Mouse (Mus musculus) CD4-positive helper T cell, adult 2 months (primary cell): ENCODE results near the gene Usp48.

Source experiments
- DNase-seq: peaks from one replicate; pipeline ENCODE4 v3.0.0-alpha.2; 2012; ENCODE audit warnings: low read depth, missing footprints, low spot score

The Usp48 gene

DNA sequence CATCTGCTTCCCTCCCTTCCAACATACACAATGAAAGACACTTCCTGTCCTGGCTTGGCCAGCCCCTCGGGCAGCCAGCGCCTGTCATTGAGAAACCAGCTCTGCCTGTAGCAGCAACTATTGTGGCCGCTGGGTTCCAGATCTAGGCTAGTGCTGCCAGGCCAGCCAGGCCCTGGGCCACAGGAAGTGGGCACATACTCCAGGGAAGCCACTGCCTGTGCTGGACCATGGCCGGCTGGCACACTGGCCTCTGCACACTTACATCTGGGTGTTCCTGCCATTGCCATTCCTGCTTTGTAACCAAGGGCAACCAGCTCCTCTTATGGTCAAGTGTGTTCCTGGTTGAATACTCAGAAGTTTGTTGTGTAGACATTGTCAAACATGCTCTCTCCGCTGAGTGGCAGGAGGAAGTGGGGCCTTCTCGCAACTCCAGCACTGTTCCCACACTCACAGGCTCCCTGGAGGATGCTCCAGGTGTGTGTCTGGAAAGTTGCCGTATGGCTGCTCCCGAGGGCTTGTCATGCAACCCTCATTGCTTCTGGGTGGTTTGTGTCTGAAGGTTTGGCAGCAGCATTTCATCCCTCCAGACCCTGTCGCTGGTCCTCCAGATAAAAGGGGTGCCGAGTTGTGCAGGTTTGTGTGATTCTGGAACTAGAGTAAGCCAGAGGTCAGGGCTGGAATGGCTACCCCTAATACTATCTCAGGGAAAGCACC lies 67.0 kb downstream of the Usp48 start:
- DNase-seq, result no peak

DNA sequence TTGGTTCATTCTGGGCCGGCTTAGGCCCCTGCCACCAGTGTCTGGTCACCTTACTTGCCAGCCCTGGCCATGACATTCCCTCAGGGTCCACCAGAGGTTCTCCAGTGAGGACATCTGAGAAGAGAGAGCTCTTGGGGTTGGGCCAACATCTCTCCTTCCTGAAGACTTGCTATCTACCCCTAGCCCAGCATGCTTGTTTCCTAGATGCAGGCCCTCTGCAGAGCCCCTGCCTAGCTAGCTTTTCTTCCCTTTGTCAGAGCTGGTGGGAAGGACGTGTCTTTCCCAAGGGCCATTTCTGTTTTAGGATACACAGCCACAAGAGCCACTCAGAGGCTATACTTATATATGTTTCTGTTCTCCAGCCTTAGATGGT lies 67.5 kb downstream of the Usp48 start:
- DNase-seq, result no peak

GRCm38 (mm10) chr4:137661547-137661946 lies 68.0 kb downstream of the Usp48 start:
- DNase-seq, result no peak

DNA sequence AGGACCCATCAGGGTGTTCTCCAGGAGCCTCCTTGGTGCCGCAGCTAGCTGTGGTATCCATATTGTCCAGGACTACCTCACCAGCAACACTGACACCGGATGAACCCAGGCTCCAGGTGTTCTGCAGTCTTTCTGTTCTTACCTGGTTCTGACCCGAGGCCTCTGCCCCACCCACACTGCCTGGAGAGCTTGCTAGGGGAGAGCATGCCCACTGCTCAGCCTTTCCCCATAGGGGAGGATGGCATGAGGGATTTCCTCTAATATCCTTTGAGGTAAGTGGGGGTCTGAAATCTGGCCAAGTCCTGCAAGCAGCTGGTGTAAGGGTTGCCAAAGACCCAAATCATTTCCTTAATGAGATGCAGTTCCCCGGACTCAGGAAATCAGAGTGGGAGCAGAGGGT lies 69.9 kb downstream of the Usp48 start:
- no peak for DNase-seq

DNA sequence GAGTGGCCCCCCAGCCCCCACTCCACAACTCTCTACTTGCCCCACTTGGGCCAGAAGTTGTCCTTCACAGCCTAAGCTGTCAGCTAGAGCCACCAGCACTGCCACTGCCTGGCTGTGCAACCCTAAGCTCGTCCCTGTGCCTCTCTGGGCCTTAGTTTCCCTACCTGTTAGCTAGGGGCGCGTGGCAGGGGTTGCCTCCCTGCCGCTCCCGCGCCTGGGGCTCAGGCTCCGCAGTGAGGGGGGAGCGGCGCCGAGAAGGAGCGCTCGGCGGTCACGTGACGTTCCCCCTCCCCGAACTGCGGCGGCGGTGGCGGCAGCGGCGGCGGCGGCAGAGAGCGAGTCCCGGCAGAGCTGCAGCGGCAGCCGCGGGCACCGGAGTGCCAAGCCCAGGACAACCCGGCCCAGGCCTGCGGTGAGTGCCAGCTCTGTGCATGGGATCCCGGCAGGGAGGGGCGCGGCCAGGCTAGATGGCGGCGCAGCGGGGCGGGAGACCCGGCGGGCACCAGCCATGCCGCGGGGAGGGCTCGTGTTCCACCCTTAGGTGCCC lies 71.0 kb downstream of the Usp48 start, which contains the start of gene Rap1gap:
Gene Rap1gap (plus strand): TSS at position 294 of the 547 bp plus-strand sequence.
- peak; percentile 42 for DNase-seq

GRCm38 (mm10) chr4:137664980-137665675 lies 71.6 kb downstream of the Usp48 start:
- DNase-seq, result no peak

GRCm38 (mm10) chr4:137665791-137666190 lies 72.2 kb downstream of the Usp48 start:
- DNase-seq, result no peak

DNA sequence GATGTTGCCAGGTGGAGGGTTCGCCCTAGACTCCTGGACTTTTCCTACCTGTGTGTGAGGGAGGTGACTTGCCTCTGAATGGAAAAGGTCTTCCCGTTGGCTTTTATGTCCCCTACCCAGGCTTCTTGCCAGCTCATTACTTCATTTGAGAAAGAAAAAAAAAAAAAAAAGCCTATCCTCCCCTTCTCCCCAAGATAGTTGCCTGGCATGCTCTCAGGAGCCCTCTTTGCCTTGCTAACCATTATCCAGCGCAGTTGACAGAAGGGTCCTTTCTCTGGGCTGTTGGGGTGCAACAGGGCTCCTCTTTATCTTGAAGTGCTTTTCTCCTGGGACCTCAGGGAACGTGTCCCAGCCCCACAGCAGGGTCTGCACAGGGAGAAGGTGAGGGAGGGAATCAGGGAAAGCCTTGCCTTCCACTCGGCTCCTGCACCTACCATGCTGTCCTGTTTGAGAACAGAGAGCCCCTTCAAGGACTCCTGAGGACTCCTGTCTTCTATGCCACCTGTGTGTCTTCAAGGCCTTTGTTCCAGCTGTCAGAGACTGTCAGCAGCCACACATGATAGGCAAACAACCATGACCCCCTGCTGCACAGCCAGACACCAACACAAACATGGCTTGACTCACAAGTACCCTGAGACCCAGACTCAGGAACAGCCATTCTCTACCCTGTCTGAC lies 72.9 kb downstream of the Usp48 start:
- DNase-seq, result no peak

GRCm38 (mm10) chr4:137666958-137667345 lies 73.4 kb downstream of the Usp48 start:
- no peak for DNase-seq

GRCm38 (mm10) chr4:137667747-137668146 lies 74.2 kb downstream of the Usp48 start:
- no peak for DNase-seq

- no peak for DNase-seq
Measured at GRCm38 (mm10) chr4:137671711-137672500, 78.4 kb downstream of the Usp48 start.

DNA sequence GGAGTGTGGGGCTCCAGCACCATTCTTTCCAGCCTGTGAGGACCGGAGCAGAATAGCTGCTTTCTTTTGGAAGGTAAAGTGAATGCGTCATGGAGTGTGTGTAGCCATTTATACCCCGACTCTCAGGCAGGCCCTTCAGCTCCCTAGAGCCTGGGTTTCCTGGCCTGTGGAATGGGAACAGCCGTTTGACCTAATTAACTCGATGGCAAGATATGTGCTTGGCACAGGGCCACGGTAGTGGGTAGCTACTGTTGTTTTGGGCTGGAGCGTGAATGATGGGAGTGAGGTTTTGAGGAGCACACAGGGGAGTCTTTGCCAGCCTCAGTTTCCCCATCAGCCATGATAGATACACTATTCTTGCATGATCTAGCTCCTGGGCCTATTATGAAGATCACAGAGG lies 82.0 kb downstream of the Usp48 start:
- DNase-seq, result no peak

GRCm38 (mm10) chr4:137676057-137676456 lies 82.5 kb downstream of the Usp48 start:
- peak; percentile 55 for DNase-seq

GRCm38 (mm10) chr4:137676700-137677484 lies 83.3 kb downstream of the Usp48 start:
- DNase-seq, result no peak

DNA sequence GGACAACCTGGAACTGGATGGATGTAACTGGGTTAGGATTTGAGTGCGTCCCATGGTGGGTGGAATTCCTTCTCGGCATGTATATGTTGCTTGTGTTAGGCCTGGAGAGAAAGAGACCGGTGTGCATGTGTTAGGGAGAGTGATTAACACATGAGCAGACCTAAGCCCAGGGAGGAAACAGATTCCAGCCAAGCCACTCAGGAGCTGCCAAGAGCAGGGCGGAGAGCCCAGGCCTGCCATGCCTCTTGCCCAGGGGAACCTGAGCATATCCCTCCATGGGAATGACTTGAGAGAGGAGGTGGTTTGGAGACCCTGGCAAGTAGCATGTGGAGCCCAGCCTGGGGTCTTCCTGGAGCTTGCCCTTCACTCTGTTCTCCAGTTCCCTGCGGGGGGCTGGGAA lies 84.4 kb downstream of the Usp48 start:
- no peak for DNase-seq

DNA sequence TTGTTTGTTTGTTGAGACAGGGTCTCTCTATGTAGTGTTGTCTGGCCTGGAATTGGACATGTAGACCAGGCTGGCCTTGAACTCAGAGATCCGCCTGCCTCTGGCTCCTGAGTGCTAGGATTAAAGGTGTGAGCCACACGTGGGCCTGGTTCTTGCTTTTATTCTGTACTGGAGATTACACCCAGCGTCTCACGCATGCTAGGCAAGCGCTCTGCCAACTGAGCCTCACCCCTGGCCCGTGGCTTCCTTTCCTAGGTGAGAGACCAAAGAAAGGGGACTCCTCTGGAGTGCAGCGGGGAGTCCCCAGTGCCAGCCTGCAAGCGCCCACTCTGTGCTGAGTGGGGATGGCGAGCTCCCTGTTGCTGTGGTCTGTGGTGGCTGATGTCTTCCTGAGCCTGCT lies 85.0 kb downstream of the Usp48 start:
- no peak for DNase-seq

DNA sequence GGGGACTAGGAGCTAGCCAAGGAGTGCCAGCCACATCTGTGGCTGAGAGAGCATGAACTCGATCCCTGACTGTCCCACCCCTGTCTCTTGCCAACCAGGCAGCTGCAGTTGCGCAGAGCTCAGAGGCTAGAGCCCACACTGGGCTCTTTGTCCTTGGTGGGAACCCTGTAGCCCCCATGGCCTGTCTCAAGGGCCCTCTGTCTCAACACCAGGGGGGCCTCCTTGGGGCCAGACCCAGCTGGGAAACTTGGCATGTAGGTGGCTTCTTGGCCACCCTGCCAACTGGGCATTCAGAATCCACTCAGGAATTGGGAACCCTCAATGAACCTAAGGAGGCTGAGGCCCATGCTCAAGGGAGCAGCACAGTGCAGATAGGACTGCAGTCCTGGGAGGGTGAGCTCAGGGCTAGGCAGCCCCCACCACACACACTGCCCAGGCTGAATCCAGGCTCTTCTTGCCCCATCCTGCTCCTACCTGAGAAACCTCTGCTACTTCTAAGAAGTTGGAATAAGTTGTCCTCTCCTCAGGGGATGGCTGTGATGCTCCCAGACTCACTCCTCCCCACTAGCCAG lies 86.5 kb downstream of the Usp48 start:
- DNase-seq, result no peak

DNA sequence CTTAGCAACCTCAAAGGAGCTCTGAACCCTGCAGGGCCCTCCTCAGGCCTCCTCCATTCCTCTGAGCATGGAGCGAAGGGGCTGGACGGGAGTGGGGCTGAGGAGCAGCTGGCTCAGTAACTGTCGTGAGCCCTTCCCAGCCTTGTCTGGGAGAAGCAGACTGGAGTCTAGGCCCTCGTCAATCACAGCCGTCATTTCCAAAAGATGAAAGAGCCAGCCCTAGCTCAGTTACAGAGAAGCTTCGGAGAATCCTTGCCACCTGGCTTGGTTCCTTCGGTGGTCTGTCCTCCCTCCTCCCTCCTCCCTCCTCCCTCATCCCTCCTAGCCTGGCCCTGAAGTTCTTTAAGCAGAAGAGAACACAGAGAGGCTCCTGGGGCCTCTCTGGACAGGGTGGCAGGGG lies 87.2 kb downstream of the Usp48 start:
- DNase-seq, result no peak

- DNase-seq, result no peak
Measured at GRCm38 (mm10) chr4:137681408-137682104, 88.0 kb downstream of the Usp48 start.

- no peak for DNase-seq
Measured at GRCm38 (mm10) chr4:137682961-137683453, 89.5 kb downstream of the Usp48 start.
